Comparison of ENCODE assay signal across 19 mouse cellular contexts in genomic region chr9:7957407-7957806, GRCm38 (mm10). TPM values are rescaled to one million over a fixed set of nuclear protein-coding genes. Genes with fewer than 3 reads are reported as not detected.
A peak's percentile ranks its signal among the peaks of the same experiment; 100 is the strongest.
DNase-seq lines count a peak whose midpoint lies in the region; ATAC-seq and TF ChIP-seq lines count a peak whose summit lies in the region.
"Had no signal": no experiment of that assay in that cellular context is flagged by ENCODE, and none has a peak within 500 bp of the region (broad histone marks: within the 10 kb centered on the region; RNA-seq: fewer than 3 reads in every experiment).

No protein-coding gene starts in this region.

- H3K9me3 ChIP-seq in forebrain, embryonic 16.5 days (ENCODE audit: control insufficient read depth, low read length): no peaks in the 10 kb centered on the region
- H3K9me3 ChIP-seq: G1E; limb, embryonic 12.5 days; megakaryocyte, embryonic 14.5 days had no signal

- WGBS in cerebellum, adult 2 months: 11% methylated on average over 2 of the region's 2 CpGs
- 50% methylated on average over 2 of the region's 2 CpGs for WGBS in forebrain, embryonic 16.5 days

- peak; percentile 54 for ATAC-seq in forebrain, embryonic 16.5 days
- ATAC-seq: hindbrain, embryonic 16.5 days had no signal

- peaks cover 17% of the 10 kb centered on the region for H3K4me1 ChIP-seq in cerebellum, adult 2 months (ENCODE audit: control insufficient read depth, insufficient read depth, low read length)
- H3K4me1 ChIP-seq in forebrain, embryonic 16.5 days (replicated peaks; ENCODE audit: control insufficient read depth, insufficient read depth, low read length): peaks cover 38% of the 10 kb centered on the region

- peak overlapping the region; percentile 8; the same call in 1 of the 2 replicates for H3K27ac ChIP-seq in gastrocnemius, adult 2 months
- no peak overlapping the region for H3K27ac ChIP-seq in cerebellum, adult 2 months (ENCODE audit: insufficient read depth, low read length)
- H3K27ac ChIP-seq in forebrain, embryonic 16.5 days (ENCODE audit: low read length): peak overlapping the region; percentile 36; the same call in 1 of the 2 replicates
- H3K27ac ChIP-seq: limb, embryonic 12.5 days; liver, embryonic 14.5 days had no signal

- no peaks in the 10 kb centered on the region for H3K36me3 ChIP-seq in forebrain, embryonic 16.5 days (ENCODE audit: control insufficient read depth, insufficient read depth)
- H3K36me3 ChIP-seq: G1E had no signal

- peak; percentile 3; the same call in 1 of the 2 replicates for TF ChIP-seq CTCF in gastrocnemius, adult 2 months (IDR thresholded peaks at IDR 0.05)
- no peak for TF ChIP-seq CTCF in cerebellum, adult 2 months (IDR thresholded peaks at IDR 0.05; ENCODE audit: borderline replicate concordance, insufficient read depth, low read depth, low read length)

- no peak overlapping the region for H3K9ac ChIP-seq in forebrain, embryonic 16.5 days (replicated peaks; ENCODE audit: low read depth, low read length)
- H3K9ac ChIP-seq: limb, embryonic 12.5 days; liver, embryonic 14.5 days had no signal

- no peak for TF ChIP-seq POLR2A in cerebellum, adult 2 months (IDR thresholded peaks at IDR 0.05; ENCODE audit: borderline replicate concordance, insufficient read depth, low read length)

- no peak for DNase-seq in gastrocnemius, adult 2 months
- DNase-seq in gastrocnemius, postnatal 4 days (ENCODE audit: low spot score in 2 of 2): no peak
- peak; percentile 85 for DNase-seq in brain, adult 2 months (ENCODE audit: low read depth, low spot score)
- peak; percentile 34 to 79 for DNase-seq in cerebellum, adult 2 months
- DNase-seq in embryo, embryonic 10 days (ENCODE audit: low spot score): no peak
- no peak for DNase-seq in spleen, postnatal 10 days (ENCODE audit: low spot score in 2 of 2)
- DNase-seq: heart, postnatal 36 days; kidney, adult 11 months; kidney, postnatal 25 days; lung, postnatal 10 days; right cerebral cortex, adult 18-20 months; thymus, postnatal 4 days had no signal

- no peaks in the 10 kb centered on the region for H3K27me3 ChIP-seq in cerebellum, adult 2 months (ENCODE audit: control insufficient read depth, insufficient read depth, low read length)
- no peaks in the 10 kb centered on the region for H3K27me3 ChIP-seq in forebrain, embryonic 16.5 days (replicated peaks; ENCODE audit: control insufficient read depth, insufficient read depth, low read length)
- H3K27me3 ChIP-seq: limb, embryonic 12.5 days had no signal

- H3K4me2 ChIP-seq in forebrain, embryonic 16.5 days (ENCODE audit: low read length): no peak overlapping the region
- H3K4me2 ChIP-seq: limb, embryonic 12.5 days had no signal

- intact Hi-C loops in gastrocnemius, adult 2 months (cut with DNase I): no loop called here

- no peak overlapping the region for H3K4me3 ChIP-seq in gastrocnemius, adult 2 months
- H3K4me3 ChIP-seq in cerebellum, adult 2 months (replicated peaks; ENCODE audit: insufficient read depth, low read depth, low read length): no peak overlapping the region
- no peak overlapping the region for H3K4me3 ChIP-seq in forebrain, embryonic 16.5 days (replicated peaks; ENCODE audit: low read length)
- H3K4me3 ChIP-seq: erythroblast, embryonic 14.5 days; limb, embryonic 12.5 days; megakaryocyte, embryonic 14.5 days had no signal

RNA-seq across cellular contexts. Expression of gene Yap1, which starts 47.0 kb away (rescaled TPM):
- 10 to 100 TPM; 33.6 to 51.3 TPM for total RNA-seq in gastrocnemius, adult 2 months (2021)
- total RNA-seq in gastrocnemius, postnatal 4 days (2021): 100 to 1,000 TPM; 108 to 111 TPM
- polyA plus RNA-seq in cerebellum, adult 2 months (2012; rRNA removed): 8.5 and 10.0 TPM in 2 replicates
- 7.7 and 8.0 TPM in 2 replicates for polyA plus RNA-seq in forebrain, embryonic 16.5 days (2015; fragmentation: Nextera tagmentation; extraction: Ambion mirVana)
- polyA plus RNA-seq: erythroblast, embryonic 14.5 days had no signal

Comparison
In these comparisons a context has a peak if more than half of its experiments do, and no peak if none do; other contexts are left out.
1. DNase-seq: peak in brain, adult 2 months (single experiment) and cerebellum, adult 2 months (2 of 2); none in gastrocnemius, adult 2 months (single experiment), gastrocnemius, postnatal 4 days (0 of 2), embryo, embryonic 10 days (single experiment) and spleen, postnatal 10 days (0 of 2).